8 mouse cellular contexts compared by ENCODE assay signal in the genomic region with DNA sequence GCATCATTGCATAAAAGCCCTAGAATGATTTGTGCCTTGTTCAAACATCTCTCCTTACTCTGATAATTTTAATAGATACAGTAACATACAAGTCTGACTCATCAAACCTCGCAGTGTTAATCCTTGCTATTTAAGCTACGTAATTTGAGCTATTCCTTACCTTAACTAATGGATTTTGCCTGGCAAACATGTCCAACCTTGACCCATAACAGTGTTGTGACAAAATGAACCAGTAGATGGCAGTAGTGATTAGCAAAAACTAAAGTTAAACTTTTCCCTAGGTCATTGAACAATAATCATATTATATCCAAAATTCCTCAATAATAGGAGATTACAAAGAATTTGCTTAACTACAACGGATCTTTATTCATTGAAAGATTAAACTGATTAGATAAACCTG.
DNase-seq lines count a peak whose midpoint lies in the region; ATAC-seq and TF ChIP-seq lines count a peak whose summit lies in the region.

No protein-coding gene starts in this region.

- peak; percentile 48 for DNase-seq in kidney, postnatal 0 days (ENCODE audit: low spot score)
- no peak for DNase-seq in kidney, postnatal 10 days
- no peak for DNase-seq in Patski (ENCODE audit: low read depth, low spot score)
- DNase-seq in hindbrain, postnatal 0 days (ENCODE audit: low spot score): peak; percentile 80
- no peak for DNase-seq in heart, adult 11 months
- DNase-seq in thymus, postnatal 36 days: no peak
- DNase-seq in spleen, postnatal 10 days (ENCODE audit: low spot score in 2 of 2): no peak

- no peaks in the 10 kb centered on the region for H3K4me1 ChIP-seq in kidney, postnatal 0 days (replicated peaks; ENCODE audit: insufficient read depth, low read length)
- no peaks in the 10 kb centered on the region for H3K4me1 ChIP-seq in E14TG2a.4 (replicated peaks; ENCODE audit: low read depth, low read length)
- H3K4me1 ChIP-seq in hindbrain, postnatal 0 days (ENCODE audit: insufficient read depth, low read length): no peaks in the 10 kb centered on the region

- CTCF ChIA-PET in Patski (lab: Charles Lee): interaction anchor here (1.0 to 1.1 kb wide), 2 partner anchors 55 to 70 kb away, joined by 3 read pairs; no protein-coding TSS in a partner anchor

- in situ Hi-C loops in Patski (cut with MboI; ENCODE audit: low pct_unique_long_range_greater_than_20kb): no loop called here

- WGBS in kidney, postnatal 0 days: 13% methylated on average over 3 of the region's 3 CpGs
- WGBS in hindbrain, postnatal 0 days: 8% methylated on average over 3 of the region's 3 CpGs

- TF ChIP-seq CTCF in kidney, postnatal 0 days (IDR thresholded peaks at IDR 0.05; ENCODE audit: low read depth): peak; percentile 81
- TF ChIP-seq CTCF in E14TG2a.4 (conservative IDR thresholded peaks at IDR 0.05; ENCODE audit: low read length) (peak; percentile 64), Patski (IDR thresholded peaks at IDR 0.05) (peak; percentile 47)
- peak; percentile 77 for TF ChIP-seq CTCF in hindbrain, postnatal 0 days (IDR thresholded peaks at IDR 0.05; ENCODE audit: low read depth)

- no peak overlapping the region for H3K4me2 ChIP-seq in kidney, postnatal 0 days (ENCODE audit: low read length)
- H3K4me2 ChIP-seq in hindbrain, postnatal 0 days (ENCODE audit: low read depth, low read length): no peak overlapping the region

- no peak overlapping the region for H3K27ac ChIP-seq in kidney, postnatal 0 days
- H3K27ac ChIP-seq in hindbrain, postnatal 0 days: no peak overlapping the region

- no peak for ATAC-seq in kidney, postnatal 0 days (replicated peaks; ENCODE audit: low FRiP score, low read depth)
- no peak for ATAC-seq in Patski
- ATAC-seq in hindbrain, postnatal 0 days: no peak

- no peaks in the 10 kb centered on the region for H3K9me3 ChIP-seq in kidney, postnatal 0 days (replicated peaks; ENCODE audit: low read length)
- H3K9me3 ChIP-seq in E14TG2a.4 (ENCODE audit: low read length): no peaks in the 10 kb centered on the region
- no peaks in the 10 kb centered on the region for H3K9me3 ChIP-seq in hindbrain, postnatal 0 days (ENCODE audit: low read length)

- POLR2A ChIA-PET in Patski (lab: Charles Lee): no interaction called here

- no peaks in the 10 kb centered on the region for H3K36me3 ChIP-seq in kidney, postnatal 0 days (ENCODE audit: insufficient read depth, low read length)
- H3K36me3 ChIP-seq in E14TG2a.4 (ENCODE audit: insufficient read depth, low read length): no peaks in the 10 kb centered on the region
- no peaks in the 10 kb centered on the region for H3K36me3 ChIP-seq in hindbrain, postnatal 0 days (ENCODE audit: insufficient read depth, low read length)

- no peak overlapping the region for H3K9ac ChIP-seq in kidney, postnatal 0 days (ENCODE audit: low read depth, low read length)
- no peak overlapping the region for H3K9ac ChIP-seq in hindbrain, postnatal 0 days (replicated peaks; ENCODE audit: low read length)

- no peak overlapping the region for H3K4me3 ChIP-seq in kidney, postnatal 0 days (replicated peaks; ENCODE audit: low read depth, low read length)
- H3K4me3 ChIP-seq in E14TG2a.4 (replicated peaks; ENCODE audit: low read length): no peak overlapping the region
- H3K4me3 ChIP-seq in hindbrain, postnatal 0 days (ENCODE audit: low read length): no peak overlapping the region

- no peaks in the 10 kb centered on the region for H3K27me3 ChIP-seq in kidney, postnatal 0 days (ENCODE audit: insufficient read depth, low read length)
- no peaks in the 10 kb centered on the region for H3K27me3 ChIP-seq in E14TG2a.4 (ENCODE audit: insufficient read depth, low read length)
- H3K27me3 ChIP-seq in Patski: peaks cover 29% of the 10 kb centered on the region
- no peaks in the 10 kb centered on the region for H3K27me3 ChIP-seq in hindbrain, postnatal 0 days (ENCODE audit: insufficient read depth, low read length)

Comparison
In these comparisons a context has a peak if more than half of its experiments do, and no peak if none do; other contexts are left out.
1. DNase-seq: peak in kidney, postnatal 0 days (single experiment) and hindbrain, postnatal 0 days (single experiment); none in kidney, postnatal 10 days (single experiment), Patski (single experiment), heart, adult 11 months (single experiment), thymus, postnatal 36 days (0 of 2) and spleen, postnatal 10 days (0 of 2).
2. Peak in every context shown above with its lines, with median percentiles within 50 percentile points of each other: CTCF ChIP-seq.